Mouse (Mus musculus) heart, embryonic 15.5 days (tissue): ENCODE data around the gene Pbdc1. TPM values are rescaled to one million over a fixed set of nuclear protein-coding genes. Genes with fewer than 3 reads are reported as not detected.
A peak's percentile ranks its signal among the peaks of the same experiment; 100 is the strongest.
"Not testable (repeated sequence)": the region's sequence is repeated elsewhere in the genome, so short reads cannot be mapped to it uniquely, and the experiment has no call there.

Experiments
- ATAC-seq: fragments of 200-750 bp; cut with Nextera tagmentation; replicated peaks from 2 replicates; pipeline ENCODE4 v1.8.0; 2017; ENCODE audit warnings: low read depth, moderate TSS enrichment; ENCODE audit not compliant: insufficient number of reproducible peaks, insufficient read depth, low FRiP score
- H3K27ac ChIP-seq: fragments of 300-500 bp; sonication (generic); 2 replicates; pipeline ENCODE4 v1.5.1; 2015; ENCODE audit warnings: mild to moderate bottlenecking, inconsistent platforms
- H3K27me3 ChIP-seq: fragments of 300-500 bp; sonication (generic); 2 replicates; pipeline ENCODE4 v1.6.1; 2015; ENCODE audit warnings: inconsistent platforms
- H3K36me3 ChIP-seq: fragments of 300-500 bp; sonication (generic); 2 replicates; pipeline ENCODE4 v1.6.1; 2015; ENCODE audit warnings: mild to moderate bottlenecking, inconsistent platforms
- H3K4me1 ChIP-seq: fragments of 300-500 bp; sonication (generic); replicated peaks from 2 replicates; pipeline ENCODE4 v1.6.1; 2015; ENCODE audit warnings: inconsistent platforms
- H3K4me2 ChIP-seq: fragments of 300-500 bp; sonication (generic); 2 replicates; pipeline ENCODE4 v1.6.1; 2015; ENCODE audit warnings: inconsistent platforms, mild to moderate bottlenecking, moderate library complexity
- H3K4me3 ChIP-seq: fragments of 300-500 bp; sonication (generic); 2 replicates; pipeline ENCODE4 v1.5.1; 2015; ENCODE audit warnings: mild to moderate bottlenecking, inconsistent platforms
- H3K9ac ChIP-seq: fragments of 300-500 bp; sonication (generic); 2 replicates; pipeline ENCODE4 v1.6.1; 2015; ENCODE audit warnings: mild to moderate bottlenecking, inconsistent platforms
- H3K9me3 ChIP-seq: fragments of 300-500 bp; sonication (generic); replicated peaks from 2 replicates; pipeline ENCODE4 v1.6.1; 2016; ENCODE audit warnings: inconsistent platforms
- WGBS: fragments of 180-500 bp; shearing (Covaris S2); methylation state at CpG from one replicate; pipeline ENCODE4 v1.1.7; 2015; ENCODE audit warnings: mixed read lengths; 5-methylcytosine and 5-hydroxymethylcytosine counted together
- polyA plus RNA-seq: library from polyadenylated mRNA; unstranded; fragments of >200 nt; fragmentation: Nextera tagmentation; extraction: Ambion mirVana; gene quantifications from 2 replicates; pipeline ENCODE4 v1.2.1, GENCODE M21; 2015

Gene Pbdc1
- polyA plus RNA-seq, 1 experiment from 2014 or later, result 33.3 TPM

DNA sequence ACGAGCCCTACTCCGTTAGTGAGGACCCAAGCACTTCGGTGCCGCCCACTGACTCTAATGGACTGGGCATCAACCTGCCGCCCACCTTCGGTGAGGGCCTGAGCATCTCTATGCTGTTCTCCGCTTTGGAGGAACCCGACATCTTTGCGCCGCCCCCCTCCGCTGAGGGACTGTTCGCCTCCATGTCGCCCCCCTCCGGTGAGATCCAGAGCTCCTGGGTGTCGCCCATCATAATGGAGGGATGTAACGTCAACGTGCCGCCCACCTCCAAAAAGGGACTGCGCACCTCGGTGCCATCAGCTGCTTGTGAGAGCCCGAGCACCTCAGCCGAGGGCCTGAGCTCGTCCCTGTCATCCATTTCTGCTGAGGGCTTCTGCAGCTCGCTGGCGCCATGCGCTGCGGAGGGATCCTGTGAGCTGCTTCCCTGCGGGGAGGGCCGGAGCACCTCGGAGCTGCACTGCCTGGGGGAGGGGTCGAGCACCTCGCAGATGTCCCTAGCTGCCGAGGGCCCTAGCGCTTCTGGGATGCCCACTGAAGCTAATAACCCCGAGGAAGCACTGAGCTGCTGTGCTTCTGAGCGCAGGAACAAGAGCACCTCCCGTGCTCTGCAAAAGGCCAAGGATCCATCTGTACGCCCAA lies 41.8 kb downstream of the Pbdc1 start:
- 16% methylated on average over 38 of the region's 38 CpGs for WGBS
- Histone ChIP-seq H3K27me3 (peaks cover 24% of the 10 kb centered on the region), H3K4me3 (peak overlapping the region; percentile 56), H3K27ac (no peak overlapping the region), H3K4me2 (peak overlapping the region; percentile 92), H3K36me3 (no peaks in the 10 kb centered on the region), H3K9ac (peak overlapping the region; percentile 57), H3K9me3 (no peaks in the 10 kb centered on the region), H3K4me1 (no peaks in the 10 kb centered on the region)
- ATAC-seq, result peak; percentile 72

DNA sequence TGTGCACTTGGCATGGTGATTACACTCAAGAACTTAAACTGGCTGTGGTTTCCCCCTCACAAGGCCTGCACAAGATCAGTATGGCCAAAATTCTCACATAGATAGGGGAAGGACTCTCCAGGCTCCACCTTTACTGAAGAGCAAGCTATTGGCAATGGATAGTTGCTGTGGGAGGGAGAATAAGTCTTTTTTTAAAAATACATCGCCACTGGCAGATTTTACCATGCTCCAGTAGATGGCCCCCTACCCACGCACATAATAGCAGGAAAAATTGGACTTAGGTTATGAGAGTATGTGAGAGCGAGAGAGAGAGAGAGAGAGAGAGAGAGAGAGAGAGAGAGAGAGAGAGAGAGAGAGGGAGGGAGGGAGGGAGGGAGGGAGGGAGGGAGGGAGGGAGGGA lies 45.3 kb downstream of the Pbdc1 start:
- WGBS, result 16% methylated on average over 2 of the region's 3 CpGs

DNA sequence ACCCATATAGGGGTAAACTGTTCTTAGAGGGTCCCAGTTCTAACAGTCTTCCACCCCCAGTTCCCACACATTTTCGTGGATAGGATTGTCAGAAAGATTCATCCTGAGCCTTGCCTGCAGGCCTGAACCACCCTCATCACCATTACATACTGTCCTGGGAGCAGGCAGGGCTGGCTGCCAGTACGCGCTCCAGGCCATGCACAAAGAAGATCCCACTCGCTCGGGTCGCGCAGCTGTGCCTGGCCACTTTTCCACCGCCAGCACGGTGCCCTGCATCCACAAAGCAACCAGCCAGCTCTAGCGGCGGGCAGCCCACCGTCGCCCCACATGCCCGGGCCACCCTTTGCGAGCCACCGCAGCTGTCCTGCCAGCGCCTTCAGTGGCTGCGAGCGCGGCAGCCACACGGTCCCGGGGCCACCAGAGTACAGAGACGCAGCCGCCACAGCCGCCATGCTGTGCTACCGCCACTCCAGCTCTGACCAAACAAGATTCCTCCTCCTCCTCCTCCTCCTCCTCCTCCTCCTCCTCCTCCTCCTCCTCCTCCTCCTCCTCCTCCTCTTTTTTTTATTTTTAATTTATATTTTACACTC lies 72.4 kb downstream of the Pbdc1 start:
- ATAC-seq, result no peak
- H3K4me1 ChIP-seq, result no peaks in the 10 kb centered on the region
- no peak overlapping the region for H3K9ac ChIP-seq
- H3K27me3 ChIP-seq, result no peaks in the 10 kb centered on the region
- H3K4me3 ChIP-seq, result peak overlapping the region; percentile 36
- H3K4me2 ChIP-seq, result peak overlapping the region; percentile 57
- no peaks in the 10 kb centered on the region for H3K36me3 ChIP-seq
- WGBS, result 41% methylated on average over 12 of the region's 26 CpGs
- H3K9me3 ChIP-seq, result no peaks in the 10 kb centered on the region
- no peak overlapping the region for H3K27ac ChIP-seq

More for the DNA sequence above, 45.3 kb downstream of the Pbdc1 start:
- H3K4me2 ChIP-seq, result no peak overlapping the region
- no peak overlapping the region for H3K9ac ChIP-seq
- H3K4me1 ChIP-seq, result no peaks in the 10 kb centered on the region
- no peak overlapping the region for H3K27ac ChIP-seq
- H3K36me3 ChIP-seq, result no peaks in the 10 kb centered on the region
- ATAC-seq, result no peak
- no peak overlapping the region for H3K4me3 ChIP-seq
- no peaks in the 10 kb centered on the region for H3K9me3 ChIP-seq
- H3K27me3 ChIP-seq, result peaks cover 24% of the 10 kb centered on the region

GRCm38 (mm10) chrX:105165007-105165406 lies 85.5 kb downstream of the Pbdc1 start:
- not testable (repeated sequence) for ATAC-seq, H3K4me3 ChIP-seq, H3K4me2 ChIP-seq, H3K9ac ChIP-seq, H3K4me1 ChIP-seq, H3K36me3 ChIP-seq, H3K9me3 ChIP-seq, H3K27ac ChIP-seq
- WGBS, result 45% methylated on average over 6 of the region's 6 CpGs
- H3K27me3 ChIP-seq, result peaks cover 15% of the 10 kb centered on the region

Other genes starting within 250 kb of the Pbdc1 start
- gene Magee2, start 222.5 kb upstream of the Pbdc1 start, polyA plus RNA-seq, result 1.1 and 1.7 TPM in 2 replicates
- gene Magee1, start 40.6 kb downstream of the Pbdc1 start, polyA plus RNA-seq, result 11.5 and 15.4 TPM in 2 replicates